Mouse (Mus musculus) layer of hippocampus, adult 8-10 months (tissue): Measurements from ENCODE around the gene Tpm3-rs7. TPM values are rescaled to one million over a fixed set of nuclear protein-coding genes. Genes with fewer than 3 reads are reported as not detected.
"Not testable (repeated sequence)": the region's sequence is repeated elsewhere in the genome, so short reads cannot be mapped to it uniquely, and the experiment has no call there.

ENCODE experiments used
- DNase-seq, 2 experiments: peaks; one replicate each; pipeline ENCODE4 v3.0.0; 2022; ENCODE audit warnings: low spot score in 2 of 2
- total RNA-seq, 4 experiments: library from RNA; stranded (reverse); gene quantifications; 2 replicates each; pipeline ENCODE4 v1.2.4; 2022

Tpm3-rs7 gene
- total RNA-seq, result 10 to 100 TPM; 34.7 to 41.4 (median 39.2) TPM

- not testable (repeated sequence) for DNase-seq
Observed at GRCm38 (mm10) chr14:113314499-113314898, at the start of gene Tpm3-rs7. Gene Tpm3-rs7 (plus strand): TSS chr14:113314608.

GRCm38 (mm10) chr14:113317023-113317422 lies 2.6 kb downstream of the Tpm3-rs7 start:
- no peak for DNase-seq

GRCm38 (mm10) chr14:113363361-113363760 lies 49.0 kb downstream of the Tpm3-rs7 start:
- DNase-seq, result peak in 1 of 2 experiments; percentile 22
